Mouse (Mus musculus): ENCODE measurements around the gene Mageb18.
A peak's percentile ranks its signal among the peaks of the same experiment; 100 is the strongest.

DNA sequence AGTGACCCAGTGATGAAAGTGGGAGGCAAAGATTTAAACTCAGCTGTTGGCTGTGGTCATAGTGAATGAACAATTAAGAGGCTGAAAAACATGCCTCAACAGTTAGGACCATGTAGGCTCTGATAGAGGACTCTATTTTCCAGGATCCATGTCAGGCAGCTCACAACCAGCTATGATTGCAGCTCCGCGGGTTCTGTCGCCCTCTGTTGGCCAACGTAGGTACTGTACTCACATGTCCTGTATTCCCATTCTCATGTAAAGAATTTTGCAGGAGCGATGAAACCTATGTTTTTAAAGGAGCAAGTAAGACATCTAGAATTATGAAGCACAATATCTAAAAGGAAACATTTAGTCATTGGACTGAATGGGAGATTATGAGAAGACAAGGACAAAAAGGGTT, 256.4 kb downstream of the Mageb18 start:
- no peak for TF ChIP-seq POLR2A (IDR thresholded peaks at IDR 0.05; ENCODE audit: low read depth, low read length)
- TF ChIP-seq CTCF (IDR thresholded peaks at IDR 0.05; ENCODE audit: extremely low read depth, insufficient read length, insufficient replicate concordance, low read depth, low read length): peak; percentile 32; the same call in 1 of the 2 replicates
